Mouse (Mus musculus) neural tube, postnatal 0 days (tissue): ENCODE data around the gene Spag6l. TPM values are rescaled to one million over a fixed set of nuclear protein-coding genes. Genes with fewer than 3 reads are reported as not detected.

Experiments
- polyA plus RNA-seq: library from polyadenylated mRNA; unstranded; fragments of >200 nt; fragmentation: Nextera tagmentation; extraction: Ambion mirVana; gene quantifications from 2 replicates; pipeline ENCODE4 v1.2.1, GENCODE M21; 2015

Spag6l gene
- 13.4 and 15.8 TPM in 2 replicates for polyA plus RNA-seq

GRCm38 (mm10) chr16:16828757-16829615 is at the start of gene Spag6l:
TSS of gene Spag6l (minus strand) at chr16:16829456.

GRCm38 (mm10) chr16:16870617-16871331 is 41.5 kb upstream of the Spag6l start, which contains the start of the genes Top3b and Vpreb1:
TSS of gene Top3b (plus strand) at chr16:16870736.
TSS of gene Vpreb1 (minus strand) at chr16:16870843.

GRCm38 (mm10) chr16:16863978-16864377 is 34.7 kb upstream of the Spag6l start, which contains the start of gene Igll1:
TSS of gene Igll1 (minus strand) at chr16:16863985.

Other genes with a start within 250 kb of the Spag6l start
- gene Fgd4, start 228.9 kb downstream of the Spag6l start, polyA plus RNA-seq = 12.8 and 13.0 TPM in 2 replicates
- not detected in 2 replicates for gene Olfr19, start 153.1 kb downstream of the Spag6l start, polyA plus RNA-seq
- gene Igll1, start 34.5 kb upstream of the Spag6l start, polyA plus RNA-seq = 0.36 TPM in 1 of 2 replicates, not detected in the other
- 56.2 and 56.3 TPM in 2 replicates for gene Top3b, start 41.3 kb upstream of the Spag6l start, polyA plus RNA-seq
- 0.52 and 0.58 TPM in 2 replicates for gene Vpreb1, start 41.4 kb upstream of the Spag6l start, polyA plus RNA-seq
- 14.9 and 16.7 TPM in 2 replicates for gene Ppm1f, start 67.0 kb upstream of the Spag6l start, polyA plus RNA-seq
- gene Mapk1, start 153.9 kb upstream of the Spag6l start, polyA plus RNA-seq = 194 and 219 TPM in 2 replicates
- 45.9 and 60.6 TPM in 2 replicates for gene Ypel1, start 240.2 kb upstream of the Spag6l start, polyA plus RNA-seq